Mouse (Mus musculus) thymus, adult 2 months (tissue): Measurements from ENCODE around the gene Fat2. TPM values are rescaled to one million over a fixed set of nuclear protein-coding genes. Genes with fewer than 3 reads are reported as not detected.

Experiments
- DNase-seq: peaks from one replicate; pipeline ENCODE4 v3.0.0; 2021
- H3K27ac ChIP-seq: fragments of 200-500 bp; 2 replicates; pipeline ENCODE4 v1.5.1; 2012; ENCODE audit warnings: low read length, control low read depth; ENCODE audit not compliant: control insufficient read depth, insufficient read depth
- H3K27me3 ChIP-seq: fragments of 200-500 bp; 2 replicates; pipeline ENCODE4 v1.6.1; 2012; ENCODE audit warnings: mild to moderate bottlenecking, low read length, moderate library complexity, mixed read lengths; ENCODE audit not compliant: control insufficient read depth, insufficient read depth
- H3K36me3 ChIP-seq: fragments of 200-500 bp; 2 replicates; pipeline ENCODE4 v1.6.1; 2012; ENCODE audit warnings: mild to moderate bottlenecking, low read length, moderate library complexity; ENCODE audit not compliant: control insufficient read depth, insufficient read depth
- H3K4me1 ChIP-seq: fragments of 200-500 bp; replicated peaks from 2 replicates; pipeline ENCODE4 v1.6.1; 2012; ENCODE audit warnings: low read length; ENCODE audit not compliant: control insufficient read depth, insufficient read depth
- H3K4me3 ChIP-seq: fragments of 200-500 bp; 2 replicates; pipeline ENCODE4 v1.5.1; 2012; ENCODE audit warnings: mild to moderate bottlenecking, low read length, control low read depth, moderate library complexity; ENCODE audit not compliant: control insufficient read depth, insufficient read depth
- CTCF ChIP-seq: fragments of 200-500 bp; IDR thresholded peaks from 2 replicates; pipeline ENCODE4 v1.5.1; 2012; ENCODE audit warnings: mild to moderate bottlenecking, control low read depth, low read length, moderate library complexity, borderline replicate concordance; ENCODE audit not compliant: control insufficient read depth, poor library complexity, insufficient read depth; ENCODE audit errors: extremely low read depth
- POLR2A ChIP-seq: fragments of 200-500 bp; IDR thresholded peaks from 2 replicates; pipeline ENCODE4 v1.6.1; 2012; ENCODE audit warnings: mild to moderate bottlenecking, low read length, control low read depth, moderate library complexity; ENCODE audit not compliant: control insufficient read depth, poor library complexity, insufficient read depth; ENCODE audit errors: extremely low read depth
- WGBS: fragments of 180-500 bp; shearing (Covaris S2); methylation state at CpG from one replicate; pipeline ENCODE4 v1.1.7; 2018; 5-methylcytosine and 5-hydroxymethylcytosine counted together
- polyA plus RNA-seq: library from polyadenylated mRNA; depleted of rRNA; stranded (reverse); fragments of >200 nt; gene quantifications from 2 replicates; pipeline ENCODE4 v1.2.3, GENCODE M21; 2012

Gene Fat2
- polyA plus RNA-seq, 1 experiment: 2.2 TPM

- DNase-seq: no peak
- no peak for TF ChIP-seq CTCF
- no peak for TF ChIP-seq POLR2A
- Histone ChIP-seq H3K27me3 (no peaks in the 10 kb centered on the region), H3K4me3 (no peak overlapping the region), H3K27ac (no peak overlapping the region), H3K4me1 (no peaks in the 10 kb centered on the region), H3K36me3 (no peaks in the 10 kb centered on the region)
- WGBS: 87% methylated on average over 6 of the region's 6 CpGs
Measured at GRCm38 (mm10) chr11:55372001-55372400, 35.6 kb upstream of the Fat2 start.

DNA sequence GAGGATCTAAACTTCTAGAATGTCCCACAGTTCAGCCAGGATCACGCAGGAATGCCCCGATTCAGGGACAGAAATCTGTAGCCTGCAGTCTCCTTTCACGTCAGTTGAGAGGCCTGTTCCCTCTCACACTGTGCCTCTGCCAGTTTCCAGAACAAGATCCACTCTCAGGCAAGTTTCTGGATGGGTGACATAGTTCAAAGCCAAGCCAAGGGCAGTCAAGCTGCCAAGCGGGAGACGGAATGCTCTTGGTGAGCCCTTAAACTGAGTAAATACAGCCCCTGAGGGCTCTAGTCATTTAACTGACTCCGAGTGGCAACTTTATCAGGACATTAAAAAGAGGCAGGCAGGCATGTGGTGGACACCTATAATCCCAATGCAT is 32.7 kb upstream of the Fat2 start:
- no peak overlapping the region for H3K27ac ChIP-seq
- H3K36me3 ChIP-seq: no peaks in the 10 kb centered on the region
- TF ChIP-seq POLR2A: no peak
- WGBS: 87% methylated on average over 6 of the region's 6 CpGs
- H3K27me3 ChIP-seq: no peaks in the 10 kb centered on the region
- H3K4me1 ChIP-seq: no peaks in the 10 kb centered on the region
- H3K4me3 ChIP-seq: no peak overlapping the region
- no peak for DNase-seq

- H3K36me3 ChIP-seq: no peaks in the 10 kb centered on the region
- H3K27ac ChIP-seq: no peak overlapping the region
- WGBS: 84% methylated on average over 4 of the region's 4 CpGs
- TF ChIP-seq POLR2A (no peak), CTCF (no peak)
- no peak overlapping the region for H3K4me3 ChIP-seq
- H3K27me3 ChIP-seq: no peaks in the 10 kb centered on the region
- H3K4me1 ChIP-seq: no peaks in the 10 kb centered on the region
- DNase-seq: no peak
Measured at GRCm38 (mm10) chr11:55368388-55369092, 32.2 kb upstream of the Fat2 start.

DNA sequence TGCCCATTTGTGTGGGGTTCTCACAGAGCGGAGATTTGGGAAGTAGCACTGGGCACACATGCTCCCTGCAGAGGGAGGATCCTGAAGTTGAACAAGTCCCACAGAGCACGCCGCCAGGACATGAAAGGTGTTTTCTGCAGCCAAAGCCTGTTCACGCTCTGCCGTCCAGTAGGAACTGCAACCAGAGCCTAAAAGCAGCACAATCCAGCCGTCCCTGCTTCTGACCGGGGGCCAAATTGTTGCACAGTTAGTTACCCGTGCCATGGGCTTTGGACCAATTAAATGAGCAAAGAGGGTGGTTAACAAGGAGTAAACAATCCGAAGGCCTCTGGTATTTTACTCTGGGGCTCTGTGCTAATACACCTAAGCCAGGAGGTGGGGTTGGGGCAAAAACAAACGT is 31.4 kb upstream of the Fat2 start:
- no peaks in the 10 kb centered on the region for H3K4me1 ChIP-seq
- TF ChIP-seq CTCF (no peak), POLR2A (no peak)
- H3K4me3 ChIP-seq: no peak overlapping the region
- no peak overlapping the region for H3K27ac ChIP-seq
- no peaks in the 10 kb centered on the region for H3K27me3 ChIP-seq
- no peak for DNase-seq
- 89% methylated on average over 10 of the region's 10 CpGs for WGBS
- no peaks in the 10 kb centered on the region for H3K36me3 ChIP-seq

GRCm38 (mm10) chr11:55365840-55366239 is 29.5 kb upstream of the Fat2 start:
- 90% methylated on average over 5 of the region's 5 CpGs for WGBS
- Histone ChIP-seq H3K27ac (no peak overlapping the region), H3K27me3 (no peaks in the 10 kb centered on the region), H3K4me3 (no peak overlapping the region), H3K4me1 (no peaks in the 10 kb centered on the region), H3K36me3 (no peaks in the 10 kb centered on the region)
- no peak for TF ChIP-seq CTCF
- no peak for TF ChIP-seq POLR2A
- no peak for DNase-seq

DNA sequence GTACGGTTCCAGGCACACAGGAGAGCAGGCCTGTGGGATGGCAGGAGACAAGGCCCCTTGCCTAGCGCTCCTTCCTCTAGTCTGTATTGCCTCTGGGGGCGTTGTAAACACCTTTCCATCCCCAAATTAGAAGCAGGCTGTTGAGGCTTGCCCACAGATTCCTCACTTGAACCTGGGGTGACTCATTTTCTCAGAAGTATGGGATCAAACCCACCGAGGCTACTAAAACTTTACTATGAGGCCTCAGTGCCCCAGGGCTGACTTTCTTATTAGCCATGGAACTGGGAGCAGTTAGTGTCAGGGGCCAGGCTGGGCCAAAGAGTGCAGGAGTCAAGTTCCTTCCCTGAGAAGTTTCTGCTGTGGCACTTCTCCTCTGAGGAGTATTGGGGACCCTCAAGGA is 28.9 kb upstream of the Fat2 start:
- no peak for TF ChIP-seq CTCF
- no peak overlapping the region for H3K27ac ChIP-seq

GRCm38 (mm10) chr11:55364662-55365061 is 28.3 kb upstream of the Fat2 start:
- WGBS: 94% methylated on average over 3 of the region's 3 CpGs
- Histone ChIP-seq H3K27me3 (no peaks in the 10 kb centered on the region), H3K36me3 (no peaks in the 10 kb centered on the region), H3K4me3 (no peak overlapping the region), H3K27ac (no peak overlapping the region), H3K4me1 (no peaks in the 10 kb centered on the region)
- no peak for TF ChIP-seq CTCF
- no peak for DNase-seq

More for the DNA sequence above, 28.9 kb upstream of the Fat2 start:
- no peaks in the 10 kb centered on the region for H3K27me3 ChIP-seq
- DNase-seq: no peak
- H3K4me1 ChIP-seq: no peaks in the 10 kb centered on the region
- H3K4me3 ChIP-seq: no peak overlapping the region
- H3K36me3 ChIP-seq: no peaks in the 10 kb centered on the region
- 68% methylated on average over 4 of the region's 4 CpGs for WGBS
